9 mouse cellular contexts compared by ENCODE assay signal in the genomic region with DNA sequence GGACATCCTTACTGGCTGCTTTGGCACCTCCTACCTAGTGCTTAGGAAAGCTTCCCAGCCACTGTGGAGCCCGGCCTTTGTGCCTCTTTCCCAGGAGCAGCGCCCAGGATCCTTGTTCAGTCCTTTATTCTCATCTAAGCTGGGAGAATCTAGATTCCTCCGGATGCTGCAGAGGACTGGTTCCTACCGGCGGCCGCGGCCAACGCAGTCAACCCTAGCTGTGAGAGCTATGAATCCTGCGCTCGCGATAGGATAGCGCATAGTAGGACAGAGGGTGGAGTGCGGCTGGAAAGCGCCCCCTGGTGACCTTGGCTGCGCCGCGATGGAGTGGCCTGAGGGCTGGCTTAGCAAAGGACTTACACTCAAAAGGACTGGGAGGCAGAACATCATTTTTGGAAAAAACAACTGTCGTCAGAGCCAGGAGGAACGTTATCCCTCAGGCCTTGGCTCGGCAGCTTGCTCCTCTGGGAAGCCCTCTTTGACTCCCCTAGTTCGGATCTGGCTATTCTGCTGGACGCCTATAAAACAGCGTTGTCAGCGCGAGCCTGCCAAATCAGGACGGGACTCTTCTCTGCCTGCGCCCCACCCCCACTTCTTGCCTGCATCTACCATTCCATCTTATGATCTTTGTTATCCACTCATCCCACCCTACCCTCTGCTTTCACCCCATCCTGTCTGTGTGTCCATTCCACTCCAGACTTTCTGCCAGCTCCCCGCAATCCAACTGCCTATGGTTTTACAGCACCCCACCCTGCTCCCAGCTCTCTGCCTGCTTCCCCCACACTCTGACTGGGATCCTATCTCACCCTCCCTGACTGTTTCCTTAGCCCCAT. TPM values are rescaled to one million over a fixed set of nuclear protein-coding genes. Genes with fewer than 3 reads are reported as not detected.
DNase-seq lines count a peak whose midpoint lies in the region; ATAC-seq and TF ChIP-seq lines count a peak whose summit lies in the region.
"Had no signal": no experiment of that assay in that cellular context is flagged by ENCODE, and none has a peak within 500 bp of the region (broad histone marks: within the 10 kb centered on the region; RNA-seq: fewer than 3 reads in every experiment).

No protein-coding gene starts in this region.

- no peaks in the 10 kb centered on the region for H3K79me2 ChIP-seq in MEL (ENCODE audit: control insufficient read depth, insufficient read depth, low read length, poor library complexity)

- no peak for TF ChIP-seq RAD21 in MEL (IDR thresholded peaks at IDR 0.05; ENCODE audit: low read depth, low read length)

- peak in 2 of 3 experiments; percentile 35 to 37; a peak in 3 of 6 replicates for TF ChIP-seq CTCF in MEL (IDR thresholded peaks at IDR 0.05 in 2 of 3, conservative IDR thresholded peaks at IDR 0.05 in 1 of 3; ENCODE audit: control insufficient read depth in 1 of 3, insufficient read depth in 1 of 3, low read depth in 2 of 3, low read length in 3 of 3, poor library complexity in 1 of 3, severe bottlenecking in 1 of 3)
- TF ChIP-seq CTCF in testis, adult 2 months (IDR thresholded peaks at IDR 0.05; ENCODE audit: control insufficient read depth, insufficient read depth, insufficient replicate concordance, low read depth, low read length) = no peak; the same call in 1 of the 2 replicates

- WGBS in forebrain, embryonic 12.5 days = 1% methylated on average over 28 of the region's 28 CpGs
- 1% methylated on average over 28 of the region's 28 CpGs for WGBS in limb, embryonic 11.5 days
- 1% methylated on average over 28 of the region's 28 CpGs for WGBS in midbrain, embryonic 10.5 days

- H3K4me3 ChIP-seq in MEL (ENCODE audit: control insufficient read depth in 1 of 2, insufficient read depth in 1 of 2, low read depth in 2 of 2, low read length in 2 of 2) = no peak overlapping the region
- peak overlapping the region; percentile 11 for H3K4me3 ChIP-seq in forebrain, embryonic 12.5 days (replicated peaks)
- H3K4me3 ChIP-seq in limb, embryonic 11.5 days (ENCODE audit: low read depth, low read length) = peak overlapping the region; percentile 3; the same call in 1 of the 2 replicates
- peak overlapping the region; percentile 41 for H3K4me3 ChIP-seq in midbrain, embryonic 10.5 days
- peak overlapping the region; percentile 11; the same call in 1 of the 2 replicates for H3K4me3 ChIP-seq in testis, adult 2 months (ENCODE audit: control insufficient read depth, low read depth, low read length)
- H3K4me3 ChIP-seq: erythroblast, embryonic 14.5 days had no signal

- peak; percentile 26 for DNase-seq in CD4-positive helper T cell, adult 2 months (ENCODE audit: low read depth, low spot score)
- DNase-seq in MEL (ENCODE audit: low read depth, low spot score) = no peak
- peak; percentile 75 to 77 for DNase-seq in heart, postnatal 10 days
- DNase-seq in limb, embryonic 11.5 days (ENCODE audit: low spot score) = peak; percentile 60
- DNase-seq in midbrain, embryonic 10.5 days (ENCODE audit: low spot score) = peak; percentile 60
- DNase-seq in frontal cortex, postnatal 10 days (ENCODE audit: low spot score in 2 of 2) = no peak

- no peak for TF ChIP-seq POLR2A in MEL (IDR thresholded peaks at IDR 0.05; ENCODE audit: control insufficient read depth in 1 of 2, insufficient read depth in 1 of 2, low read depth in 1 of 2, low read length in 2 of 2, poor library complexity in 1 of 2)
- 0 out of 2 replicates have a peak, but pooled peaks have one; percentile 13 for TF ChIP-seq POLR2A in testis, adult 2 months (IDR thresholded peaks at IDR 0.05; ENCODE audit: control insufficient read depth, low read depth, low read length)

- H3K36me3 ChIP-seq in MEL (ENCODE audit: control insufficient read depth in 1 of 2, insufficient read depth in 2 of 2, low read length in 2 of 2) = no peaks in the 10 kb centered on the region
- H3K36me3 ChIP-seq in forebrain, embryonic 12.5 days (replicated peaks) = peaks cover 19% of the 10 kb centered on the region
- H3K36me3 ChIP-seq in limb, embryonic 11.5 days (ENCODE audit: control insufficient read depth, insufficient read depth, low read length) = no peaks in the 10 kb centered on the region
- H3K36me3 ChIP-seq in midbrain, embryonic 10.5 days = peaks cover 26% of the 10 kb centered on the region
- H3K36me3 ChIP-seq in testis, adult 2 months (ENCODE audit: control insufficient read depth, insufficient read depth, low read length) = no peaks in the 10 kb centered on the region

- no peak overlapping the region for H3K27ac ChIP-seq in MEL (ENCODE audit: control insufficient read depth, low read depth, low read length)
- H3K27ac ChIP-seq in forebrain, embryonic 12.5 days = no peak overlapping the region
- H3K27ac ChIP-seq in limb, embryonic 11.5 days (replicated peaks; ENCODE audit: low read depth, low read length) = no peak overlapping the region
- H3K27ac ChIP-seq in midbrain, embryonic 10.5 days (replicated peaks) = peak overlapping the region; percentile 77
- H3K27ac ChIP-seq in testis, adult 2 months (ENCODE audit: control insufficient read depth, insufficient read depth, low read depth, low read length) = peak overlapping the region; percentile 57

- H3K9ac ChIP-seq in MEL (ENCODE audit: control insufficient read depth, low read depth, low read length, poor library complexity, severe bottlenecking) = no peak overlapping the region
- H3K9ac ChIP-seq in forebrain, embryonic 12.5 days = no peak overlapping the region
- no peak overlapping the region for H3K9ac ChIP-seq in limb, embryonic 11.5 days (ENCODE audit: low read length)

- no peaks in the 10 kb centered on the region for H3K27me3 ChIP-seq in MEL (ENCODE audit: control insufficient read depth in 1 of 2, insufficient read depth in 2 of 2, low read length in 2 of 2)
- H3K27me3 ChIP-seq in forebrain, embryonic 12.5 days = peaks cover 16% of the 10 kb centered on the region
- peaks cover 3% of the 10 kb centered on the region; the same call in 1 of the 2 replicates for H3K27me3 ChIP-seq in limb, embryonic 11.5 days (ENCODE audit: control insufficient read depth, insufficient read depth, low read length)
- peaks cover 11% of the 10 kb centered on the region for H3K27me3 ChIP-seq in midbrain, embryonic 10.5 days (ENCODE audit: low read depth, poor library complexity, severe bottlenecking)
- no peaks in the 10 kb centered on the region for H3K27me3 ChIP-seq in testis, adult 2 months (ENCODE audit: control insufficient read depth, insufficient read depth, low read length)

- TF ChIP-seq EP300 in MEL (IDR thresholded peaks at IDR 0.05; ENCODE audit: low read depth in 1 of 2, low read length in 2 of 2) = no peak

- intact Hi-C loops in heart, postnatal 10 days (cut with DNase I) = loop anchor here (1.0 to 10.0 kb wide), 2 partner anchors 153 to 510 kb away; no protein-coding TSS in a partner anchor

- H3K9me3 ChIP-seq in MEL (replicated peaks; ENCODE audit: insufficient read depth, low read length) = no peaks in the 10 kb centered on the region
- H3K9me3 ChIP-seq in forebrain, embryonic 12.5 days = no peaks in the 10 kb centered on the region
- H3K9me3 ChIP-seq in limb, embryonic 11.5 days (ENCODE audit: control insufficient read depth, low read length) = no peaks in the 10 kb centered on the region
- no peaks in the 10 kb centered on the region for H3K9me3 ChIP-seq in midbrain, embryonic 10.5 days (replicated peaks)

- peak; percentile 59 for ATAC-seq in forebrain, embryonic 12.5 days (ENCODE audit: low FRiP score)
- peak; percentile 36 for ATAC-seq in limb, embryonic 11.5 days (ENCODE audit: insufficient number of reproducible peaks, low FRiP score, low TSS enrichment, low read depth)

- peak overlapping the region; percentile 38 for H3K4me2 ChIP-seq in forebrain, embryonic 12.5 days
- peak overlapping the region; percentile 18; the same call in 1 of the 2 replicates for H3K4me2 ChIP-seq in limb, embryonic 11.5 days (ENCODE audit: low read depth, severe bottlenecking)

- H3K4me1 ChIP-seq in MEL (ENCODE audit: control insufficient read depth in 1 of 2, insufficient read depth in 2 of 2, low read length in 2 of 2) = peaks cover 0 to 3% of the 10 kb centered on the region in 2 experiments; a peak in 1 of 4 replicates
- peaks cover 11% of the 10 kb centered on the region for H3K4me1 ChIP-seq in forebrain, embryonic 12.5 days
- H3K4me1 ChIP-seq in limb, embryonic 11.5 days (ENCODE audit: control insufficient read depth, insufficient read depth, low read length) = no peaks in the 10 kb centered on the region
- H3K4me1 ChIP-seq in midbrain, embryonic 10.5 days = peaks cover 24% of the 10 kb centered on the region
- peaks cover 16% of the 10 kb centered on the region for H3K4me1 ChIP-seq in testis, adult 2 months (ENCODE audit: control insufficient read depth, insufficient read depth, low read length)

RNA-seq across cellular contexts. Expression of a gene that starts 26.8 kb away (rescaled TPM):
- total RNA-seq in MEL (2012; rRNA removed) = 2.2 and 3.6 TPM in 2 replicates
- 10 to 100 TPM in 1 of 2 experiments, not detected in 1; 10.6 TPM for polyA plus RNA-seq in MEL (2012; ENCODE audit: insufficient read depth in 1 of 2, insufficient read length in 2 of 2, low read depth in 1 of 2, low replicate concordance in 2 of 2, missing spikeins in 1 of 2)
- 40.6 and 41.8 TPM in 2 replicates for polyA plus RNA-seq in forebrain, embryonic 12.5 days (2016; fragmentation: Nextera tagmentation; extraction: Ambion mirVana)
- 10 to 100 TPM; 10.7 to 13.8 TPM for total RNA-seq in heart, postnatal 10 days (2021)
- 7.3 and 9.0 TPM in 2 replicates for polyA plus RNA-seq in limb, embryonic 11.5 days (2014; fragmentation: Nextera tagmentation; extraction: Ambion mirVana)
- polyA plus RNA-seq in midbrain, embryonic 10.5 days (2016; fragmentation: Nextera tagmentation; extraction: Ambion mirVana) = 21.0 and 25.7 TPM in 2 replicates
- 5.9 and 7.8 TPM in 2 replicates for polyA plus RNA-seq in testis, adult 2 months (2012; rRNA removed)

RNA-seq across cellular contexts. Expression of a gene that starts 52.3 kb away (rescaled TPM):
- 12.5 and 13.8 TPM in 2 replicates for total RNA-seq in MEL (2012; rRNA removed)
- polyA plus RNA-seq in MEL (2012; ENCODE audit: insufficient read depth in 1 of 2, insufficient read length in 2 of 2, low read depth in 1 of 2, low replicate concordance in 2 of 2, missing spikeins in 1 of 2) = 10 to 100 TPM in 1 of 2 experiments, not detected in 1; 22.7 TPM
- 20.2 and 21.0 TPM in 2 replicates for polyA plus RNA-seq in forebrain, embryonic 12.5 days (2016; fragmentation: Nextera tagmentation; extraction: Ambion mirVana)
- 10 to 100 TPM; 12.8 TPM for total RNA-seq in heart, postnatal 10 days (2021)
- 14.5 and 15.5 TPM in 2 replicates for polyA plus RNA-seq in limb, embryonic 11.5 days (2014; fragmentation: Nextera tagmentation; extraction: Ambion mirVana)
- polyA plus RNA-seq in midbrain, embryonic 10.5 days (2016; fragmentation: Nextera tagmentation; extraction: Ambion mirVana) = 23.1 and 24.1 TPM in 2 replicates
- 32.7 and 33.7 TPM in 2 replicates for polyA plus RNA-seq in testis, adult 2 months (2012; rRNA removed)

RNA-seq across cellular contexts. Expression of a gene that starts 52.4 kb away (rescaled TPM):
- total RNA-seq in MEL (2012; rRNA removed) = 2.2 and 2.9 TPM in 2 replicates
- polyA plus RNA-seq in MEL (2012; ENCODE audit: insufficient read depth in 1 of 2, insufficient read length in 2 of 2, low read depth in 1 of 2, low replicate concordance in 2 of 2, missing spikeins in 1 of 2) = 10 to 100 TPM in 1 of 2 experiments, not detected in 1; 14.2 TPM
- 12.4 and 16.5 TPM in 2 replicates for polyA plus RNA-seq in forebrain, embryonic 12.5 days (2016; fragmentation: Nextera tagmentation; extraction: Ambion mirVana)
- 100 to 1,000 TPM; 387 to 393 TPM for total RNA-seq in heart, postnatal 10 days (2021)
- 10.8 and 14.0 TPM in 2 replicates for polyA plus RNA-seq in limb, embryonic 11.5 days (2014; fragmentation: Nextera tagmentation; extraction: Ambion mirVana)
- polyA plus RNA-seq in midbrain, embryonic 10.5 days (2016; fragmentation: Nextera tagmentation; extraction: Ambion mirVana) = 7.0 and 9.0 TPM in 2 replicates
- 23.9 and 26.1 TPM in 2 replicates for polyA plus RNA-seq in testis, adult 2 months (2012; rRNA removed)

RNA-seq across cellular contexts. Expression of a gene that starts 56.6 kb away (rescaled TPM):
- 5.1 and 6.8 TPM in 2 replicates for total RNA-seq in MEL (2012; rRNA removed)
- polyA plus RNA-seq in MEL (2012; ENCODE audit: insufficient read depth in 1 of 2, insufficient read length in 2 of 2, low read depth in 1 of 2, low replicate concordance in 2 of 2, missing spikeins in 1 of 2) = 1 to 10 TPM in 1 of 2 experiments, not detected in 1; 6.3 TPM
- polyA plus RNA-seq in forebrain, embryonic 12.5 days (2016; fragmentation: Nextera tagmentation; extraction: Ambion mirVana) = 6.3 and 7.5 TPM in 2 replicates
- total RNA-seq in heart, postnatal 10 days (2021) = 1 to 10 TPM; 4.2 to 4.5 TPM
- polyA plus RNA-seq in limb, embryonic 11.5 days (2014; fragmentation: Nextera tagmentation; extraction: Ambion mirVana) = 6.5 and 8.0 TPM in 2 replicates
- polyA plus RNA-seq in midbrain, embryonic 10.5 days (2016; fragmentation: Nextera tagmentation; extraction: Ambion mirVana) = 5.3 and 5.9 TPM in 2 replicates
- polyA plus RNA-seq in testis, adult 2 months (2012; rRNA removed) = 4.1 and 5.2 TPM in 2 replicates

Comparison
In these comparisons a context has a peak if more than half of its experiments do, and no peak if none do; other contexts are left out.
1. DNase-seq: peak in CD4-positive helper T cell, adult 2 months (single experiment), heart, postnatal 10 days (2 of 2), limb, embryonic 11.5 days (single experiment) and midbrain, embryonic 10.5 days (single experiment); none in MEL (single experiment) and frontal cortex, postnatal 10 days (0 of 2).
2. H3K27ac ChIP-seq: peak in midbrain, embryonic 10.5 days (single experiment) and testis, adult 2 months (single experiment); none in MEL (single experiment), forebrain, embryonic 12.5 days (single experiment) and limb, embryonic 11.5 days (single experiment).
3. H3K4me3 ChIP-seq: peak in forebrain, embryonic 12.5 days (single experiment), limb, embryonic 11.5 days (single experiment), midbrain, embryonic 10.5 days (single experiment) and testis, adult 2 months (single experiment); none in MEL (0 of 2).